Comparison of ENCODE assay signal across 30 mouse cellular contexts in the genomic region with DNA sequence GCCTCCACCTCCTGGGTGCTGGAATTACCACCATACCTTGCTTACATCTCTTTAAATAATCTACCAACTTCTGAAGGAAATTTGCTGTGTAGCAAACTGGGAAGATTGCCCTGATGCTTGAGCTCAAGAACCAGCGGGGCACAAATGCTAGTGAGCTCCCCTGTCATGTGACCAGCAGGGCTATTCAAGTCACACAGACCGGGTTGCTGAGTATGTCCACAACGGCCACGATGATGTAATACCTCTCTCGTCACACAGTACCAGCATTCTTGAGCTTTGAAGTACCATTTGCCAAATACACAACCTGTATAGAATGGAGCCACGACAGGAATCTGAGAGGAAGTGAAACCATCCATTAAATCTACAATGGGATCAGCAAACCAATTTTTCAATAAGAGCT. TPM values are rescaled to one million over a fixed set of nuclear protein-coding genes. Genes with fewer than 3 reads are reported as not detected.
A peak's percentile ranks its signal among the peaks of the same experiment; 100 is the strongest.
DNase-seq lines count a peak whose midpoint lies in the region; ATAC-seq and TF ChIP-seq lines count a peak whose summit lies in the region.
"Had no signal": no experiment of that assay in that cellular context is flagged by ENCODE, and none has a peak within 500 bp of the region (broad histone marks: within the 10 kb centered on the region; RNA-seq: fewer than 3 reads in every experiment).

No protein-coding gene starts in this region.

- H3K36me3 ChIP-seq in lung, embryonic 14.5 days (ENCODE audit: insufficient read depth) = no peaks in the 10 kb centered on the region
- H3K36me3 ChIP-seq in neural tube, embryonic 15.5 days = no peaks in the 10 kb centered on the region
- H3K36me3 ChIP-seq in midbrain, embryonic 13.5 days = no peaks in the 10 kb centered on the region
- H3K36me3 ChIP-seq: embryonic facial prominence, embryonic 12.5 days; forebrain, embryonic 10.5 days; forebrain, embryonic 15.5 days; hindbrain, embryonic 12.5 days; liver, embryonic 15.5 days; midbrain, embryonic 12.5 days had no signal

- no peaks in the 10 kb centered on the region for H3K27me3 ChIP-seq in lung, embryonic 14.5 days (ENCODE audit: insufficient read depth, low read length)
- no peaks in the 10 kb centered on the region for H3K27me3 ChIP-seq in neural tube, embryonic 15.5 days (replicated peaks)
- no peaks in the 10 kb centered on the region for H3K27me3 ChIP-seq in midbrain, embryonic 13.5 days
- H3K27me3 ChIP-seq: embryonic facial prominence, embryonic 12.5 days; forebrain, embryonic 15.5 days; hindbrain, embryonic 12.5 days; liver, embryonic 15.5 days; midbrain, embryonic 12.5 days had no signal

- no peak overlapping the region for H3K9ac ChIP-seq in lung, embryonic 14.5 days
- H3K9ac ChIP-seq in neural tube, embryonic 15.5 days (replicated peaks) = no peak overlapping the region
- no peak overlapping the region for H3K9ac ChIP-seq in midbrain, embryonic 13.5 days (replicated peaks)
- H3K9ac ChIP-seq: embryonic facial prominence, embryonic 12.5 days; forebrain, embryonic 15.5 days; hindbrain, embryonic 12.5 days; liver, embryonic 15.5 days; midbrain, embryonic 12.5 days had no signal

- DNase-seq in heart, adult 11 months = peak; percentile 81
- no peak for DNase-seq in heart, adult 9 months (ENCODE audit: low spot score in 2 of 2)
- peak; percentile 68 for DNase-seq in R1 (ENCODE audit: low read depth, low spot score)
- peak; percentile 43 for DNase-seq in lung, embryonic 14.5 days
- peak; percentile 48 for DNase-seq in lung, postnatal 25 days (ENCODE audit: low spot score)
- DNase-seq in layer of hippocampus, adult 18-20 months (ENCODE audit: low spot score in 2 of 2) = no peak
- DNase-seq: adrenal gland, adult 8-10 months; cerebellum, adult 9-10 months; embryo, embryonic 11 days; gastrocnemius, postnatal 25 days; heart, postnatal 36 days; kidney, adult 8-10 months; kidney, postnatal 4 days; liver; right cerebral cortex, postnatal 25 days; spleen, adult 18-20 months; thymus, postnatal 25 days had no signal

- H3K4me1 ChIP-seq in lung, embryonic 14.5 days (ENCODE audit: insufficient read depth) = peaks cover 3% of the 10 kb centered on the region; the same call in 1 of the 2 replicates
- H3K4me1 ChIP-seq in neural tube, embryonic 15.5 days = no peaks in the 10 kb centered on the region
- no peaks in the 10 kb centered on the region for H3K4me1 ChIP-seq in midbrain, embryonic 13.5 days (replicated peaks)
- H3K4me1 ChIP-seq: embryonic facial prominence, embryonic 12.5 days; forebrain, embryonic 15.5 days; hindbrain, embryonic 12.5 days; liver, embryonic 15.5 days had no signal

- H3K27ac ChIP-seq in lung, embryonic 14.5 days (ENCODE audit: low read depth) = no peak overlapping the region
- H3K27ac ChIP-seq in neural tube, embryonic 15.5 days (replicated peaks) = no peak overlapping the region
- no peak overlapping the region for H3K27ac ChIP-seq in midbrain, embryonic 13.5 days
- H3K27ac ChIP-seq: embryonic facial prominence, embryonic 12.5 days; forebrain, embryonic 10.5 days; forebrain, embryonic 15.5 days; hindbrain, embryonic 12.5 days; kidney, postnatal 0 days; liver, embryonic 15.5 days; midbrain, embryonic 12.5 days had no signal

- H3K9me3 ChIP-seq in lung, embryonic 14.5 days (ENCODE audit: low read depth, low read length) = no peaks in the 10 kb centered on the region
- no peaks in the 10 kb centered on the region for H3K9me3 ChIP-seq in neural tube, embryonic 15.5 days (replicated peaks)
- H3K9me3 ChIP-seq in midbrain, embryonic 13.5 days = no peaks in the 10 kb centered on the region
- H3K9me3 ChIP-seq: embryonic facial prominence, embryonic 12.5 days; forebrain, embryonic 10.5 days; forebrain, embryonic 15.5 days; hindbrain, embryonic 12.5 days; liver, embryonic 15.5 days; midbrain, embryonic 12.5 days had no signal

- H3K4me2 ChIP-seq in lung, embryonic 14.5 days = no peak overlapping the region
- no peak overlapping the region for H3K4me2 ChIP-seq in neural tube, embryonic 15.5 days
- no peak overlapping the region for H3K4me2 ChIP-seq in midbrain, embryonic 13.5 days (replicated peaks)
- H3K4me2 ChIP-seq: embryonic facial prominence, embryonic 12.5 days; forebrain, embryonic 15.5 days; heart, embryonic 11.5 days; hindbrain, embryonic 12.5 days; liver, embryonic 15.5 days; midbrain, embryonic 12.5 days had no signal

- 49% methylated on average over 6 of the region's 6 CpGs for WGBS in lung, embryonic 14.5 days
- 67% methylated on average over 6 of the region's 6 CpGs for WGBS in neural tube, embryonic 15.5 days
- 63% methylated on average over 6 of the region's 6 CpGs for WGBS in midbrain, embryonic 13.5 days

- no peak overlapping the region for H3K4me3 ChIP-seq in lung, embryonic 14.5 days (ENCODE audit: low read depth, low read length)
- H3K4me3 ChIP-seq in neural tube, embryonic 15.5 days (replicated peaks) = no peak overlapping the region
- H3K4me3 ChIP-seq in midbrain, embryonic 13.5 days (replicated peaks) = no peak overlapping the region
- H3K4me3 ChIP-seq: embryonic facial prominence, embryonic 12.5 days; forebrain, embryonic 10.5 days; forebrain, embryonic 15.5 days; hindbrain, embryonic 12.5 days; liver, embryonic 15.5 days; midbrain, embryonic 12.5 days had no signal

- no peak for TF ChIP-seq CTCF in lung, embryonic 14.5 days (IDR thresholded peaks at IDR 0.05; ENCODE audit: low read depth)

- peak; percentile 54; the same call in 1 of the 2 replicates for ATAC-seq in lung, embryonic 14.5 days (ENCODE audit: insufficient read depth)
- ATAC-seq in neural tube, embryonic 15.5 days (ENCODE audit: low FRiP score) = no peak
- ATAC-seq in midbrain, embryonic 13.5 days = no peak
- ATAC-seq: forebrain, embryonic 15.5 days; intestine, embryonic 16.5 days had no signal

RNA-seq across cellular contexts. Expression of gene Lamc1, which starts 46.0 kb away (rescaled TPM):
- 183 and 193 TPM in 2 replicates for polyA plus RNA-seq in lung, embryonic 14.5 days (2014; fragmentation: Nextera tagmentation; extraction: Ambion mirVana)
- polyA plus RNA-seq in neural tube, embryonic 15.5 days (2015; fragmentation: Nextera tagmentation; extraction: Ambion mirVana) = 17.1 and 22.8 TPM in 2 replicates
- 10 to 100 TPM; 21.9 to 27.8 TPM for total RNA-seq in layer of hippocampus, adult 18-20 months (2021)
- 11.3 and 14.9 TPM in 2 replicates for polyA plus RNA-seq in midbrain, embryonic 13.5 days (2015; fragmentation: Nextera tagmentation; extraction: Ambion mirVana)

RNA-seq across cellular contexts. Expression of gene Shcbp1l, which starts 46.4 kb away (rescaled TPM):
- 0.28 and 0.38 TPM in 2 replicates for polyA plus RNA-seq in lung, embryonic 14.5 days (2014; fragmentation: Nextera tagmentation; extraction: Ambion mirVana)
- polyA plus RNA-seq in neural tube, embryonic 15.5 days (2015; fragmentation: Nextera tagmentation; extraction: Ambion mirVana) = 0.43 and 0.75 TPM in 2 replicates
- 1 to 10 TPM; 4.3 to 4.4 TPM for total RNA-seq in layer of hippocampus, adult 18-20 months (2021)
- polyA plus RNA-seq in midbrain, embryonic 13.5 days (2015; fragmentation: Nextera tagmentation; extraction: Ambion mirVana) = 0.27 and 0.35 TPM in 2 replicates
- total RNA-seq: gastrocnemius, adult 18-20 months; gastrocnemius, postnatal 25 days; heart, postnatal 36 days; monocyte, adult 5-6 weeks had no signal
- polyA plus RNA-seq: intestine, embryonic 16.5 days had no signal

Comparison
In these comparisons a context has a peak if more than half of its experiments do, and no peak if none do; other contexts are left out.
1. DNase-seq: peak in heart, adult 11 months (single experiment), R1 (single experiment), lung, embryonic 14.5 days (single experiment) and lung, postnatal 25 days (single experiment); none in heart, adult 9 months (0 of 2) and layer of hippocampus, adult 18-20 months (0 of 2).